Mouse (Mus musculus) C2C12 (cell line): Measurements from ENCODE around the gene Cdc42se2.

Experiments used
- CEBPB ChIP-seq: IDR thresholded peaks from one replicate; pipeline ENCODE4 v1.6.1; 2011; ENCODE audit warnings: low read depth, mild to moderate bottlenecking, control low read depth, moderate library complexity
- CTCF ChIP-seq: IDR thresholded peaks from one replicate; pipeline ENCODE4 v1.5.1; 2011; ENCODE audit not compliant: control insufficient read depth, insufficient read depth, insufficient read length
- MAX ChIP-seq: IDR thresholded peaks from one replicate; pipeline ENCODE4 v1.6.1; 2011; ENCODE audit warnings: mild to moderate bottlenecking, control low read depth
- MYOG ChIP-seq: IDR thresholded peaks from one replicate; pipeline ENCODE4 v1.6.1; 2011; ENCODE audit not compliant: control insufficient read depth, insufficient read length; ENCODE audit errors: extremely low read depth
- USF1 ChIP-seq: IDR thresholded peaks from one replicate; pipeline ENCODE4 v1.6.1; 2011; ENCODE audit warnings: low read depth, mild to moderate bottlenecking, control low read depth, moderate library complexity

GRCm38 (mm10) chr11:54709645-54710044, 77.8 kb downstream of the Cdc42se2 start:
- TF ChIP-seq CTCF: no peak
- TF ChIP-seq MAX: no peak
- no peak for TF ChIP-seq USF1
- no peak for TF ChIP-seq CEBPB
- no peak for TF ChIP-seq MYOG
